Mouse (Mus musculus) embryonic facial prominence, embryonic 11.5 days (tissue): ENCODE results near the gene 4930550C14Rik. TPM values are rescaled to one million over a fixed set of nuclear protein-coding genes. Genes with fewer than 3 reads are reported as not detected.

ENCODE experiments used
- ATAC-seq: fragments of 200-750 bp; cut with Nextera tagmentation; replicated peaks from 2 replicates; pipeline ENCODE4 v1.8.0; 2017; ENCODE audit warnings: low read depth; ENCODE audit not compliant: insufficient number of reproducible peaks, low FRiP score, low TSS enrichment
- DNase-seq: peaks from one replicate; pipeline ENCODE4 v3.0.0-alpha.2; 2015; ENCODE audit warnings: low spot score
- H3K27ac ChIP-seq: fragments of 300-500 bp; sonication (generic); replicated peaks from 2 replicates; pipeline ENCODE4 v1.5.1; 2014; ENCODE audit warnings: mild to moderate bottlenecking, low read depth, low read length, control low read depth
- H3K27me3 ChIP-seq: fragments of 300-500 bp; sonication (generic); 2 replicates; pipeline ENCODE4 v1.6.1; 2014; ENCODE audit warnings: mild to moderate bottlenecking, low read length, moderate library complexity, mixed read lengths; ENCODE audit not compliant: control insufficient read depth, insufficient read depth
- H3K36me3 ChIP-seq: fragments of 300-500 bp; sonication (generic); replicated peaks from 2 replicates; pipeline ENCODE4 v1.6.1; 2014; ENCODE audit warnings: low read depth, mild to moderate bottlenecking, low read length, moderate library complexity, mixed read lengths; ENCODE audit not compliant: control insufficient read depth, insufficient read depth
- H3K4me1 ChIP-seq: fragments of 300-500 bp; sonication (generic); 2 replicates; pipeline ENCODE4 v1.6.1; 2014; ENCODE audit warnings: low read length, mixed read lengths; ENCODE audit not compliant: control insufficient read depth, insufficient read depth
- H3K4me2 ChIP-seq: fragments of 300-500 bp; sonication (generic); 2 replicates; pipeline ENCODE4 v1.6.1; 2014; ENCODE audit warnings: low read depth, mild to moderate bottlenecking, control low read depth, low read length, moderate library complexity
- H3K4me3 ChIP-seq: fragments of 300-500 bp; sonication (generic); 2 replicates; pipeline ENCODE4 v1.5.1; 2014; ENCODE audit warnings: low read depth, low read length, control low read depth
- H3K9ac ChIP-seq: fragments of 300-500 bp; sonication (generic); replicated peaks from 2 replicates; pipeline ENCODE4 v1.6.1; 2014; ENCODE audit warnings: mild to moderate bottlenecking, control low read depth, low read length
- H3K9me3 ChIP-seq: fragments of 300-500 bp; sonication (generic); replicated peaks from 2 replicates; pipeline ENCODE4 v1.6.1; 2016; ENCODE audit warnings: mild to moderate bottlenecking, low read length, inconsistent platforms, mixed read lengths; ENCODE audit not compliant: control insufficient read depth
- WGBS: fragments of 180-500 bp; shearing (Covaris S2); extraction: QIAGEN DNeasy Blood & Tissue Kit; methylation state at CpG from one replicate; pipeline ENCODE4 v1.1.7; 2014; 5-methylcytosine and 5-hydroxymethylcytosine counted together
- polyA plus RNA-seq: library from polyadenylated mRNA; unstranded; fragments of >200 nt; fragmentation: Nextera tagmentation; extraction: Ambion mirVana; gene quantifications from 2 replicates; pipeline ENCODE4 v1.2.1, GENCODE M21; 2014

4930550C14Rik gene
- polyA plus RNA-seq, 1 experiment from 2014 or later, result 0.43 TPM

GRCm38 (mm10) chr9:53397685-53398387 lies 4.3 kb upstream of the 4930550C14Rik start:
- Histone ChIP-seq H3K36me3 (no peaks in the 10 kb centered on the region), H3K9ac (no peak overlapping the region), H3K27me3 (no peaks in the 10 kb centered on the region), H3K4me2 (no peak overlapping the region), H3K27ac (no peak overlapping the region), H3K4me1 (no peaks in the 10 kb centered on the region), H3K9me3 (no peaks in the 10 kb centered on the region), H3K4me3 (no peak overlapping the region)
- ATAC-seq (no peak), DNase-seq (no peak)
- WGBS, result 86% methylated on average over 13 of the region's 13 CpGs

- H3K27me3 ChIP-seq, result no peaks in the 10 kb centered on the region
- DNase-seq (peak; percentile 74), ATAC-seq (no peak)
- no peak overlapping the region for H3K27ac ChIP-seq
- 11% methylated on average over 5 of the region's 5 CpGs for WGBS
- H3K4me2 ChIP-seq, result no peak overlapping the region
- no peaks in the 10 kb centered on the region for H3K9me3 ChIP-seq
- H3K4me1 ChIP-seq, result no peaks in the 10 kb centered on the region
- no peak overlapping the region for H3K4me3 ChIP-seq
- no peaks in the 10 kb centered on the region for H3K36me3 ChIP-seq
- H3K9ac ChIP-seq, result no peak overlapping the region
These were observed 3.8 kb upstream of the 4930550C14Rik start for GRCm38 (mm10) chr9:53398388-53398700.

- ATAC-seq (no peak), DNase-seq (no peak)
- Histone ChIP-seq H3K27me3 (no peaks in the 10 kb centered on the region), H3K4me3 (no peak overlapping the region), H3K9me3 (no peaks in the 10 kb centered on the region), H3K36me3 (no peaks in the 10 kb centered on the region), H3K4me2 (no peak overlapping the region), H3K4me1 (no peaks in the 10 kb centered on the region), H3K27ac (no peak overlapping the region), H3K9ac (no peak overlapping the region)
- WGBS, result 93% methylated on average over 8 of the region's 8 CpGs
These were observed 2.6 kb upstream of the 4930550C14Rik start for GRCm38 (mm10) chr9:53399537-53399936.

GRCm38 (mm10) chr9:53400696-53401095 lies 1.4 kb upstream of the 4930550C14Rik start:
- ATAC-seq, result no peak
- H3K9ac ChIP-seq, result no peak overlapping the region
- 90% methylated on average over 4 of the region's 4 CpGs for WGBS

GRCm38 (mm10) chr9:53401146-53401545 lies 979 bp upstream of the 4930550C14Rik start:
- Histone ChIP-seq H3K27ac (no peak overlapping the region), H3K4me2 (no peak overlapping the region), H3K4me3 (no peak overlapping the region), H3K9me3 (no peaks in the 10 kb centered on the region), H3K4me1 (no peaks in the 10 kb centered on the region; the same call in 1 of the 2 replicates), H3K9ac (no peak overlapping the region), H3K36me3 (no peaks in the 10 kb centered on the region), H3K27me3 (no peaks in the 10 kb centered on the region)
- 85% methylated on average over 8 of the region's 8 CpGs for WGBS
- no peak for DNase-seq
- no peak for ATAC-seq

More at GRCm38 (mm10) chr9:53400696-53401095, 1.4 kb upstream of the 4930550C14Rik start:
- Histone ChIP-seq H3K9me3 (no peaks in the 10 kb centered on the region), H3K4me2 (no peak overlapping the region), H3K27ac (no peak overlapping the region), H3K36me3 (no peaks in the 10 kb centered on the region), H3K4me1 (no peaks in the 10 kb centered on the region; the same call in 1 of the 2 replicates), H3K27me3 (no peaks in the 10 kb centered on the region), H3K4me3 (no peak overlapping the region)
- DNase-seq, result no peak

GRCm38 (mm10) chr9:53402991-53403390 lies 866 bp downstream of the 4930550C14Rik start:
- ATAC-seq, result no peak
- WGBS, result 72% methylated on average over 8 of the region's 8 CpGs
- Histone ChIP-seq H3K4me3 (no peak overlapping the region), H3K36me3 (no peaks in the 10 kb centered on the region), H3K27ac (no peak overlapping the region), H3K9ac (no peak overlapping the region), H3K4me1 (no peaks in the 10 kb centered on the region; the same call in 1 of the 2 replicates), H3K27me3 (no peaks in the 10 kb centered on the region), H3K9me3 (no peaks in the 10 kb centered on the region), H3K4me2 (no peak overlapping the region)
- no peak for DNase-seq

- Histone ChIP-seq H3K36me3 (no peaks in the 10 kb centered on the region), H3K4me2 (no peak overlapping the region), H3K9me3 (no peaks in the 10 kb centered on the region), H3K9ac (no peak overlapping the region), H3K27me3 (no peaks in the 10 kb centered on the region), H3K4me3 (no peak overlapping the region), H3K27ac (no peak overlapping the region), H3K4me1 (no peaks in the 10 kb centered on the region; the same call in 1 of the 2 replicates)
- WGBS, result 82% methylated on average over 6 of the region's 6 CpGs
- DNase-seq, result no peak
- ATAC-seq, result no peak
These were observed 2.1 kb downstream of the 4930550C14Rik start for GRCm38 (mm10) chr9:53404050-53404752.
